Mouse (Mus musculus): Measurements from ENCODE around the gene Magt1.

DNA sequence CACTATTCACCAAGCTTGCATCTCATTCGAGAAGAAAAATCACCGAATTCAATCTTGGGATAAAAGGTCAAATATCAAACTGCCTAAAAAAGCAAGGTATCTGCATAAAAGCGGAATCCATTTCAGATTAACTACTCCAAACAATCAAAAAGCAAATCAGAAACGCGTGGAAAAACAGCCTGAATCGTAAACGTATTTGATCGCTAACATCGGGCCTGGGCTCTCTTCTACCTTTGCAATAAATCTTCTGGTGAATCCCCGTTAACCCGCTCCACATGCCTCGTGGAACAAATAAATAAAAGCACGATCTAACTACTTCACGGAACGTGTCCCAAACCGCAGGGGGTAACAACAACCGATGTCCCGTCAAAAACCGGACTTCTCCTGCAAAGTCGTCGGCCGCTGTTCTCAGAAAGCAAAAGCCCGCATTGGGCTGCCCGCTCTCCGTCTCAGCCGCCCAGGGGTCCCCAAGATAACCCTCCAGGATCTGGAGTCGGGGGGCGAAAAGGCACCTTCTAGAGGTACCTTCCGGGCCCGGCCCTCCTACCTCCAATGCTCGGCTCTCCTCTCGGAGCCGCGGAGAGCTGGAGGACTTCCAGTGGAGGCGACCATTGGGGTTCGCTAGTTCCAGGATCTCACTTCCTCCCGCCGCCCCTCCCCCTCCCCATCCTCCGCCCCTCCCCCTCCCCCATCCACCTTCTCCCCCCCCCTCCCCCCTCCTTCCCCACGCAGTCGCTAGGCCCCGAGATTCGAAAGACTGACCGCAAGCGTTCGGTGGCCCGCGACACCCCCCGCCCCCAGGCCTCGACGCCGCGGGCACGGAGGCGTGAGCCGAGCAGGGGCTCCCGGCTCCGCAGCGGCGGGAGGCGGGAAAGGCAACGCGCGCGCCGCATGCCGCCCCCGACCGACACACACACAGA lies 83.5 kb downstream of the Magt1 start:
- TF ChIP-seq CTCF (IDR thresholded peaks at IDR 0.05; ENCODE audit: low read depth, low read length): no peak
- TF ChIP-seq POLR2A (IDR thresholded peaks at IDR 0.05; ENCODE audit: borderline replicate concordance, low read depth, low read length): no peak

Measured in bone marrow macrophage, adult 2 months (primary cell).